Mouse (Mus musculus): ENCODE measurements around the gene Tspear. TPM values are rescaled to one million over a fixed set of nuclear protein-coding genes. Genes with fewer than 3 reads are reported as not detected.
"Not testable (repeated sequence)": the region's sequence is repeated elsewhere in the genome, so short reads cannot be mapped to it uniquely, and the experiment has no call there.

Tspear gene
- total RNA-seq, 1 experiment from 2014 or later, result not detected

DNA sequence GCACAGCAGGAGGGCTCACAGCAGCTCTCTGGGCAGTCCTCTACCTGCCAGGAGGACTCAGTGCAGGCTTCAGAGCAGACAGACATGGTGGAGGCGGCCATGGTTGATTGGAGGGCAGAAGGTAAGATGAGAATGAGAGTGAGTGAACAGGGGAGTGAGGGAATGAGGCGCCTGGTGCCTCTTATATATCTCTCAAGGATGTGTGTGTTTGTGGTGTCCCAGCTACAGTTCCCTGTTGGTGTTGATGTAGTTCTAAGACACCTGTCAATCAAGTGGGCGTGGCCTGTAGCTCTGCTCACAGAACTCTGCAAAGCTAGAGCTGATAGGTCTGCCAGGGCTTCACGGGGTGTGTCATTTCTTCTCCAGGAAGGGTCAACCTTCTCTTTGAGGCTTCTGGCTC lies 10.8 kb downstream of the Tspear start, which contains the start of gene Gm9508:
Gene Gm9508 (minus strand): TSS at position 101 of the 400 bp plus-strand sequence.
- ATAC-seq (replicated peaks; ENCODE audit: insufficient number of reproducible peaks, low FRiP score, low TSS enrichment, poor library complexity, severe bottlenecking), result no peak

DNA sequence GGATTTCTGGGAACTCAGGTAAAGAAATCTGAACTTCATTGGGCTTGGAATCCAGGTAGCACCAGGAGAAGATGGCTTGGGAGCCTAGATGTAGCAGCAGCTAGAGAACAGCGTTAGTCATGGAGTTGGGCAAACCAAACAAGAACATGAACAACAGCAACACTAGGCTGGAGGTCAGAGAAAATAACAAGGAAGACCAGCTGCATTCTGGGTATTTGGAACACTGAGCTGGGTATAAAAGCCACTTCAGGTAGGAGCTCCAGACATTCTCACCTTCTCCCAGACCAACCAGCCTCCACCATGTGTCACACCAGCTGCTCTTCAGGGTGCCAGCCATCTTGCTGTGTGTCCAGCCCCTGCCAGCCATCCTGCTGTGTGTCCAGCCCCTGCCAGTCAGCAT lies 20.0 kb downstream of the Tspear start, which contains the start of gene Gm10272:
Gene Gm10272 (plus strand): TSS at position 301 of the 400 bp plus-strand sequence.
- no peak for ATAC-seq (replicated peaks; ENCODE audit: insufficient number of reproducible peaks, low FRiP score, low TSS enrichment, poor library complexity, severe bottlenecking)

DNA sequence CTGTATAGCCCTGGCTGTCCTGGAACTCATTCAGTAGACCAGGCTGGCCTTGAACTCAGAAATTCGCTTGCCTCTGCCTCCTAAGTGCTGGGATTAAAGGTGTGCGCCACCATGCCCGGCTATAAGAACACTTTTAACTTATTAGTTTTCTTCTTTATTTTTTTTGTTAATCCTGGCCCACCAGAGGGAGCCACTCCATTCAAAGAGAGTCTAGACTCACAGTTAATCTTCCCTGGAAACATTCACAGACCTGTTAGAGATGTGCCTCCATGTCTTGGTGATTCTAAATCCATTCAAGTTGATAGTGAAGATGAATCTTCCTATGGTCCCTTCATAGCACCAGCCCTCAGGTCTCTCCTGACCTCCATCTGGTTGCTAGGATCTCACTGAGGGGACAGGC lies 23.5 kb downstream of the Tspear start:
- no peak for ATAC-seq (replicated peaks; ENCODE audit: insufficient number of reproducible peaks, low FRiP score, low TSS enrichment, poor library complexity, severe bottlenecking)

DNA sequence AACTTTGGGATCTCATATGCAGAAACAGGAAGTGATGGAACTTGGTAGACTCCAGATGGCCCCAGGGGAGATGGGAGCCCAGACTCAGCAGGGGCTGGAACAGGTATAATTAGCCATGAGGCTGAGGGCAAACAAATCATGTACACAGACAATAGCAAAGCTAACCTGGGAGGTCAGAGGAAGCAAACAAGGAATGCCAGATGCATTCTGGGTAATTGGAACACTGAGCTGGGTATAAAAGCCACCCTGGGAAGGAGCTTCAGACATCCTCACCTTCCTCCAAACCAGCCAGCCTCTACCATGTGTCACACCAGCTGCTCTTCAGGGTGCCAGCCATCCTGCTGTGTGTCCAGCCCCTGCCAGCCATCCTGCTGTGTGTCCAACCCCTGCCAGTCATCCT lies 24.8 kb downstream of the Tspear start, which contains the start of gene Gm10024:
Gene Gm10024 (plus strand): TSS at position 301 of the 400 bp plus-strand sequence.
- ATAC-seq (replicated peaks; ENCODE audit: insufficient number of reproducible peaks, low FRiP score, low TSS enrichment, poor library complexity, severe bottlenecking), result not testable (repeated sequence)

DNA sequence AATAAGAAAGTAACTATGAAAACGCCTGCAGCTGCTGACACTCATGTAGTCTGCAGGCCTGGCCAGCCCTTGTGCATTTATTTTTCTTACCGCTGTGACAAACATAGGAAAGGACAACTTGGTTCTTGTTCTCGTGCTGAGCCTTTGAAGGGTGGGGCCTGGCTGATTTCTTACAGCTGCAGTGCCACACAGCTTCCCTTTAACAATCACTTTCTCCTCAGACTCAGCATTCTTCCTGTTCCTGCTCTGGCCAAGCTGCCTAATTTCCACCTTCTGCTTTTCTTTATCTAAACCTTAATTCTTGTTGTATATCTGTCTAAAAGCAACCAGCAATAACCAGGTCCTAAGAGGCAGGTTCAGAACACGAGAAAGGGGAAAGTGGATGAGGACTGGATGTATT lies 27.4 kb downstream of the Tspear start:
- no peak for ATAC-seq (replicated peaks; ENCODE audit: insufficient number of reproducible peaks, low FRiP score, low TSS enrichment, poor library complexity, severe bottlenecking)

DNA sequence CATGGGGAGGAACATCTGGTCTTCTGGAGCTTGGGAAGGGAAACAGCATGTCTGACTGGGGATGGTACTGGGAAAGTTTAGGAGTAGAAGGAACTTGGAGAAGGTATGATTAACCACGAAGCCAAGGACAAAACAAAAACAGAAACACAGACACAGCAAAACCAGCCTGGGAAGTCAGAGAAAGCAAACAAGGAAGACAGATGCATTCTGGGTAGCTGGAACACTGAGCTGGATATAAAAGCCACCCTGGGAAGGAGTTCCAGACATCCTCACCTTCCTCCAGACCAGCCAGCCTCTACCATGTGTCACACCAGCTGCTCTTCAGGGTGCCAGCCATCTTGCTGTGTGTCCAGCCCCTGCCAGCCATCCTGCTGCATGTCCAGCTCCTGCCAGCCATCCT lies 29.1 kb downstream of the Tspear start, which contains the start of gene Gm10142:
Gene Gm10142 (plus strand): TSS at position 301 of the 400 bp plus-strand sequence.
- no peak for ATAC-seq (replicated peaks; ENCODE audit: insufficient number of reproducible peaks, low FRiP score, low TSS enrichment, poor library complexity, severe bottlenecking)

DNA sequence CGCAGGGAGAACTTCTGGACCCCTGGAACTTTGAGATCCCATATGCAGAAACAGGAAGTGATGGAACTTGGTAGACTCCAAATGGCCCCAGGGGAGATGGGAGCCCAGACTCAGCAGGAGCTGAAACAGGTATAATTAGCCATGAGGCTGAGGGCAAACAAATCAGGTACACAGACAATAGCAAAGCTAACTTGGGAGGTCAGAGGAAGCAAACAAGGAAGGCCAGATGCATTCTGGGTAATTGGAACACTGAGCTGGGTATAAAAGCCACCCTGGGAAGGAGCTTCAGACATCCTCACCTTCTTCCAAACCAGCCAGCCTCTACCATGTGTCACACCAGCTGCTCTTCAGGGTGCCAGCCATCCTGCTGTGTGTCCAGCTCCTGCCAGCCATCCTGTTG lies 33.9 kb downstream of the Tspear start, which contains the start of gene Krtap12-1:
Gene Krtap12-1 (plus strand): TSS at position 301 of the 400 bp plus-strand sequence.
- ATAC-seq (replicated peaks; ENCODE audit: insufficient number of reproducible peaks, low FRiP score, low TSS enrichment, poor library complexity, severe bottlenecking), result not testable (repeated sequence)

DNA sequence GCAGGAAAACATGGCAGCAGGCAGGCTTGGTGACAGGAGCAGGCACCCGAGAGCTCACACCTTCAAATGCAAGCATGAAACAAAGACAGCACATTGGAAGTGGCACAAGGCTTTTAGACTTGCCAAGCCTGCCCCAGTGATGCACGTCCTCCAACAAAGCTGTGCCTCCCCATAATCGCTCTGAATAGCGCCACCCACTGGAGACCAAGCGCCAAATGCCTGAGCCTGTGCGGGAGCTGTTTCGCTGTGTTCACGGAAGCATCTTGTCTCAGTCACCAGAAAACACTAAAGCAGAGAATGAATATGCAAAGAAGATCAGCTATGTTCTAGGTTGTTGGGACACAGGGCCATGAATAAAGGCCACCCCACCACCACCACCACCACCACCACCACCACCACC lies 38.5 kb downstream of the Tspear start:
- ATAC-seq (replicated peaks; ENCODE audit: insufficient number of reproducible peaks, low FRiP score, low TSS enrichment, poor library complexity, severe bottlenecking), result no peak

DNA sequence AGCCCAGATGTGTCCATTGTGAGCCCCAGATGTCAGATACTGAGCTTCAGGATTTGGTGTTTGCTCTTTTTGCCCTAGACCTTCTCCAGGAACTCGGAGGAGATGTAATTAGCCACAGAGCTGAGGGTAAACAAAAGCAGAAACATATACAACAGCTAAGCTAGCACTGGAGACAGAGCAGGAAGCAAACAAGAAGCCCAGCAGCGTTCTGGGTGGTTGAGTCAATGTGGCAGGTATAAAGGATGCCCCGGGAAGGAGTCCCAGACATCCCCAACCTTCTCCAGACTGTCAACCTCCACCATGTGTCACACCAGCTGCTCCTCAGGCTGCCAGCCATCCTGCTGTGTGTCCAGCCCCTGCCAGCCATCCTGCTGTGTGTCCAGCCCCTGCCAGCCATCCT lies 39.8 kb downstream of the Tspear start, which contains the start of gene Gm10100:
Gene Gm10100 (plus strand): TSS at position 301 of the 400 bp plus-strand sequence.
- no peak for ATAC-seq (replicated peaks; ENCODE audit: insufficient number of reproducible peaks, low FRiP score, low TSS enrichment, poor library complexity, severe bottlenecking)

DNA sequence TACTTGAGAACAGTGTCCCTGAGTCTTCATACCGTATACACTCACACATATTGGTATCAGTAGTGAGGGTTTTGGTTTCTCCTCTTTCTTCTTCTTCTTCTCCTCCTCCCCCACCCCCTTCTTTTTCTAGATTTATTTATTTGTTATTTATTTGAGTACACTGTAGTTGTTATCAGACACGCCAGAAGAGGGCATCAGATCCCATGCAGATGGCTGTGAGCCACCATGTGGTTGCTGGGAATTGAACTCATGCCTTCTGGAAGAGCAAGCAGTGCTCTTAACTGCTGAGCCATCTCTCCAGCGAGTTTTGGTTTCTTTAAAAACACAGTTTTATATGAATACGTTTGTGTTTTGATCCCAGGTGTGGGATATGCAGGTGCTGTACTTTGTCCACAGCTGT lies 41.9 kb downstream of the Tspear start:
- ATAC-seq (replicated peaks; ENCODE audit: insufficient number of reproducible peaks, low FRiP score, low TSS enrichment, poor library complexity, severe bottlenecking), result no peak

DNA sequence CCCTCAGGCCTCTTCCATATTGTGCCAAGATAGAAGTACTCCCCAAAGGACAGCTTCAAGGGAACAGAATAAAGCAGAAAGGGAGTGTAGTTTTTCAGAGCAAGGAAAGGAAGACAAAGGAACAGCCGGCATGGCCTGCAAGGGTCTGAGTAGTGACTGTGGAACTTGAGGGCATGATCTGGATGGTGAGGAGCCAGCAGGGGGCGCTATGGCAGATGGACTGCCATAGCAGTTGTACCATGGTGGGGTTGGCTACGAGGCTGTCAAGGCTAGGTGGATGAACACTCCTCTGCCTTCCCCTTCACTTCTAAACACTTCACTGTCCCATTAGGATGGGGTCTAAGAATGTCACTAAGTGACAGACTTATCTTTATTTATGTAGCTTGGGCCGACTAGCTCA lies 42.9 kb downstream of the Tspear start:
- ATAC-seq (replicated peaks; ENCODE audit: insufficient number of reproducible peaks, low FRiP score, low TSS enrichment, poor library complexity, severe bottlenecking), result no peak

DNA sequence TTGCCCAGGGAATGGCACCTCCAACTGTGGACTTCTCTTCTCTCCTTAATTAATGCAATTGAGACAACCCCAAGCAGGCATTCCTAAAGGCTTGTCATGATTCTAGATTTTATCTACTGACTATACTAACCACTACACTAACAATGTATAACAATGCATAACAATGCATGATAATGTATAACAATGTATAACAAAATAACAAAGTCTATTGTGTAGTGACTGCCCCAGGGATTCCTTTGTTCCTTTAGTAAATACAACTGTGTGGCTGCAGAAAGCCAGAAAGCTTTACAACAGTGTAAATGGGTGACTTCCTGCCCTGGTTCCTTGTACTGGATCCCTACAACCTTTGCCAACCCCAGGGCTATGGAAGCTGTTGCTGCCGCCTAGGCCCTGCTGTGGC lies 49.6 kb downstream of the Tspear start:
- ATAC-seq (replicated peaks; ENCODE audit: insufficient number of reproducible peaks, low FRiP score, low TSS enrichment, poor library complexity, severe bottlenecking), result no peak

DNA sequence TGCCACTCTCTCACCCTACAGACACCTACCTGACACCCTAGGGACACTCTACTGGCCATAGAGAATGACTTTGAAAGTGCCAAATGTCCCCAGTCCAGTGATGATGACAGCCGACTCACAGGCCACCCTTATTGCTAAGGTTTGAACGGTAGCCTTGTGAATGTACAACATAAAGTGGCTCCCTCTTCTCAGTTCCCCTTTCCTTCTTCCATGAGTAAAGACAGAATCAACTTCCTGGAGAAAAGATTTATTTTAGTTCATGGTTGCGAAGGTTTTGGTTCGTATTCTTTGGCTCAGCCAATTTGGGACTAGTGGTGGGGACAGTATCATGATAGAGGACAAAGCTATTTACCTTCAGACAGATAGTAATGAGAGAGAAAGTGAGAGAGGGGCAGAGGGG lies 52.6 kb downstream of the Tspear start:
- ATAC-seq (replicated peaks; ENCODE audit: insufficient number of reproducible peaks, low FRiP score, low TSS enrichment, poor library complexity, severe bottlenecking), result no peak

DNA sequence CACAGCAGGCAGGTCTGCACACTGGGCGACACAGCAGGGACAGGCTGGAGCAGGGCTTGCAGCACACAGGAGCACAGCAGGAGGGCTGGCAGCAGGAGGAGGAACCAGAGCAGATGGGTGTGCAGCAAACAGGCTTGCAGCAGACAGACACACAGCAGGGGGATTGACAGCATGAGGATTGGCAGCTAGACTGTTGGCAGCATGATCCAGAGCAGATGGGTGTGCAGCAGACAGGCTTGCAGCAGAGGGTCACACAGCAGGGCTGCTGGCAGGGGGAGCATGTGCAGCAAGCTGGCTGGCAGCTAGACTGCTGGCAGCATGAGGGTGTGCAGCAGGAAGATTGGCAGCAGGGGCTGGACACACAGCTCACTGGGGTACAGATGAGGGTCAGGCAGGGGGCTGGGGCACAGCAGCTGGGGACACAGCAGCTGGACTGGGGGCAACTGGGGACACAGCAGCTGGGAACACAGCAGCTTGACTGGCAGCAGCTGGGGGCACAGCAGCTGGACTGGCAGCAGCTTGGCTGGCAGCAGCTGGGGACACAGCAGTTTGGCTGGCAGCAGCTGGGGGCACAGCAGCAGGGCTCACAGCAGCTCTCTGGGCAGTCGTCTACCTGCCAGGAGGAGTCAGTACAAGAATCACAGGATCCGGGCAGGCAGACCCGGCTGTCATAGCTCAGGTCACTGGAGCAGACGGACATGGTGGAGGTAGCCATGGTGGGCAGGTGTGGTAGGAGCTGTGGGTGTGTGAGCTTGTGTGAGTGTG lies 55.7 kb downstream of the Tspear start, which contains the start of gene Gm18596:
Gene Gm18596 (minus strand): TSS at position 715 of the 765 bp plus-strand sequence.
- not testable (repeated sequence) for ATAC-seq (replicated peaks; ENCODE audit: insufficient number of reproducible peaks, low FRiP score, low TSS enrichment, poor library complexity, severe bottlenecking)

DNA sequence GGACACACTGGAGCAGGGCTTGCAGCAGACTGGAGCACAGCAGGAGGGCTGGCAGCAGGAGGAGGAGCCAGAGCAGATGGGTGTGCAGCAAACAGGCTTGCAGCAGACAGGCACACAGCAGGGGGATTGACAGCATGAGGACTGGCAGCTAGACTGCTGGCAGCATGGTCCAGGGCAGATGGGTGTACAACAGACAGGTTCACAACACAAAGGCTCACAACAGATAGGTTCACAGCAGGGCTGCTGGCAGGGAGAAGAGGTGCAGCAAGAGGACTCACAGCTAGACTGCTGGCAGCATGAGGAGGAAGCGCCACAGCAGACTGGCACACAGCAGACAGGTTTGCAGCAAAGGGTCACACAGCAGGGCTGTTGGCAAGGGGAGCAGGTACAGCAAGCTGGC lies 64.3 kb downstream of the Tspear start:
- ATAC-seq (replicated peaks; ENCODE audit: insufficient number of reproducible peaks, low FRiP score, low TSS enrichment, poor library complexity, severe bottlenecking), result not testable (repeated sequence)

DNA sequence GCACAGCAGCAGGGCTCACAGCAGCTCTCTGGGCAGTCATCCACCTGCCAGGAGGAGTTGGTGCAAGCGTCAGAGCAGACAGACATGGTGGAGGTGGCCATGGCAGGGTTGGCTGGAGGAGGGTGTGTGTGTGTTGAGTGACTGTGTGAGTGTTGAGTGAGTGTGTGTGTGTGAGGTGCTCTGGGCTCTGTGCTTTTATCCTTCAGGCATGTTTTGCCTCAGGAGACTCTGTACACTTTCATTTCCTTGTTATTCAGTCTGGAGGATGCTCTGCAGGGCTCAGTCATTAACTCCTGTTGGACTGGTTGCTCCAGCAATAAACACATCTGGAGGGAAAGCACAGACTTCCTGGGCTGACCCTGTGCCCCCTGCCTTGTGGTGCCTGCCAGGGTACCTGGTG lies 64.9 kb downstream of the Tspear start, which contains the start of gene Gm9736:
Gene Gm9736 (minus strand): TSS at position 101 of the 400 bp plus-strand sequence.
- not testable (repeated sequence) for ATAC-seq (replicated peaks; ENCODE audit: insufficient number of reproducible peaks, low FRiP score, low TSS enrichment, poor library complexity, severe bottlenecking)

DNA sequence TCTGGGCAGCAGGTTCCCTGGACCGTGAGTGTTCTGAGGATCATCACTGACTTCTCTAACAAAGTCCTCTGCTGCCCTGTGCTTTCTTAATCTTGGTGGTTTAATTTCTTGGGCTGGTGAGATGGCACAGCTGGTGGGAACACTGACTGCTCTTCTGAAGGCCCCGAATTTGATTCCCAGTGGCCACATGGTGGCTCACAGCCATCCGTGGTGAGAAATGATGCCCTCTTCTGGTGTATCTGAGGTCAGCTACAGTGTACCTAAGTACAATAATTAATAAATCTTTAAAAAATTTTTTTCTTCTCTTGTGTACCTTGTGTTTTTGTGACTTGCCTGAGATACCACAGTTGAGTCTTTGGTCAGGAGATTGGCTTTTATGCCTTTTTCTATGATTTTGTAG lies 65.9 kb downstream of the Tspear start:
- ATAC-seq (replicated peaks; ENCODE audit: insufficient number of reproducible peaks, low FRiP score, low TSS enrichment, poor library complexity, severe bottlenecking), result not testable (repeated sequence)

DNA sequence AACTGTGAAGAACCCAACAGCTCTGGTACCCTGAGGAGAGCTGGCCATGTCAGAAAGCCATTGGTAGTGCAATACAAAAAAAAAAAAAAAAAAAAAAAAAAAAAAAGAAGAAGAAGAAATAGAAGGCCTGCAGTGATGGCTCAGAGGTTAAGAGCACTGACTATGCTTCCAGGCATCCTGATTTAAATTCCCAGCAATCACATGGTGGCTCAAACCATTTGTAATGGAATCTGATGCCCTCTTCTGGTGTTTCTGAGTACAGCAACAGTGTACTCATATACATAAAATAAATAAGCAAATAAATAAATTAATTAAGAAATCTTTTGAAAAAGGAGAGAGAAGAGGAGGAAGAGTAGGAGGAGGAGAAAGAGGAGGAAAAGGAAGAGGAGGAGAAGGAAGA lies 67.1 kb downstream of the Tspear start:
- ATAC-seq (replicated peaks; ENCODE audit: insufficient number of reproducible peaks, low FRiP score, low TSS enrichment, poor library complexity, severe bottlenecking), result no peak

DNA sequence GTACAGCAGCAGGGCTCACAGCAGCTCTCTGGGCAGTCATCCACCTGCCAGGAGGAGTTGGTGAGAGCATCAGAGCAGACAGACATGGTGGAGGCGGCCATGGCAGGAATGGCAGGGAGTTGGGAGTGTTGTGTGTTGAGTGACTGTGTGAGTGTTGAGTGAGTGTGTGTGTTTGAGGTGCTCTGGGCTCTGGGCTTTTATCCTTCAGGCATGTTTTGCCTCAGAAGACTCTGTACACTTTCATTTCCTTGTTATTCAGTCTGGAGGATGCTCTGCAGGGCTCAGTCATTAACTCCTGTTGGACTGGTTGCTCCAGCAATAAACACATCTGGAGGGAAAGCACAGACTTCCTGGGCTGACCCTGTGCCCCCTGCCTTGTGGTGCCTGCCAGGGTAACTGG lies 73.2 kb downstream of the Tspear start, which contains the start of gene Gm3233:
Gene Gm3233 (minus strand): TSS at position 101 of the 400 bp plus-strand sequence.
- not testable (repeated sequence) for ATAC-seq (replicated peaks; ENCODE audit: insufficient number of reproducible peaks, low FRiP score, low TSS enrichment, poor library complexity, severe bottlenecking)

DNA sequence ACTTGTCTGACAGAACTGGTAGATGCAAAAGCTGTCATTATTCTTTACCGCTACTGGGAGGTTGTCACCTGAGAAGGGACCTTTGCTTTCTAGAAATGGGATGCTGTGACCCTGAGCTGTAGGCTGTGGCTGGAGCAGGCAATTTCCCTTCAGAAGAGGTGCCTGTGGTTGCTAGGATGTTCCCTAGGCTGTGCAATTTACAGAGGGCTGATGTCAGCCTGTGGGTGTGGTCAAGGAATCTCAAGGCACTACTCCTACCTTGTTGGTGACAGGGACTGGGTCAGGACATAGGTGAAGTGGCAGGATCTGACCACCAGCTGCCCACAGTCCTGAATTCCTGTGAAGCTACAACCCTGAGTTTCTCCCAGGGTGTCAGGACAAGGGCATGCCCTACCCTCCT lies 83.4 kb downstream of the Tspear start:
- no peak for ATAC-seq (replicated peaks; ENCODE audit: insufficient number of reproducible peaks, low FRiP score, low TSS enrichment, poor library complexity, severe bottlenecking)

All from monocyte, adult 5-6 weeks (primary cell).